Mouse (Mus musculus): Measurements from ENCODE around the gene Bcl2l10.

Bcl2l10 gene

DNA sequence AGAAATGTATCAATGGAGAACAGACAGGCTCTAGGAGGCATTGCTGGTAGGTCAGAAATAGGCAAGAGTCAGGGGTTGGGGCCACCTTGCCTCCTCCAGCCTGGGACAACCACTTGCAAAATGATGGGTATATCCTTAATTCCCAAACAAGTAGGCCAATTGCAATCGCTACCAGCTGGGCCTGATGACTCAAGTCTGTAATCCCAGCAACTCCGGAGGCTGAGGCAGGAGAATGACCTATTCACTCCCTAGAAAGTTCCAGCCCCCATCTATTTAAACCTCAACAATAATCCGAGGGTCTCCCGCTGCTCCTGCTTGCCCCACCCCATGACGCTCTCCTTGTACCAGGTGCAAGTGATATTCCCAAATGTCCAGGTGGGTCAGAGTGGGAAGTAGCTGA lies at the start of gene Bcl2l10:
TSS of gene Bcl2l10 (plus strand) at position 301 of the 400 bp plus-strand sequence.
- no peak for DNase-seq (ENCODE audit: low read depth in 1 of 2, low spot score in 2 of 2)

DNA sequence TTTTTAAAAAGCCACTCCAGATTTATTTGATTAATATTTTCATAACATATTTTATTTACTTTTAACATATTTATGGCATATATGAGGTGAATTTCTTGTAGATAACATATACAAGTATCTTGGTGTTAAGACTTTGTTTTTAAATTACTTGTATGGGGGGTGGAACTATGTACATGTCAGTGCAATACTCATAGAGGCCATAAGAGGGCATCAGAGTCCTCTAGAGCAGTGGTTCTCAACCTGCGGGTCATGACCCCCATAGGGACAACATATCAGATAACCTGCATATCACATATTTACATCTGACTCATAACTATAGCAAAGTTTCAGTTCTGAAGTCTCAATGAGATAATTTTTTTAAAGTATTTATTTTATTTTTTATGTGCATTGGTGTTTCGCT lies 48.2 kb upstream of the Bcl2l10 start:
- no peak for DNase-seq (ENCODE audit: low read depth in 1 of 2, low spot score in 2 of 2)

GRCm38 (mm10) chr9:75303033-75303432 lies 44.5 kb upstream of the Bcl2l10 start:
- no peak for DNase-seq (ENCODE audit: low read depth in 1 of 2, low spot score in 2 of 2)

GRCm38 (mm10) chr9:75303701-75304261 lies 43.8 kb upstream of the Bcl2l10 start:
- DNase-seq (ENCODE audit: low read depth in 1 of 2, low spot score in 2 of 2) = no peak

- DNase-seq (ENCODE audit: low read depth in 1 of 2, low spot score in 2 of 2) = no peak
Observed at GRCm38 (mm10) chr9:75304286-75304685, 43.3 kb upstream of the Bcl2l10 start.

- DNase-seq (ENCODE audit: low read depth in 1 of 2, low spot score in 2 of 2) = no peak
Observed at GRCm38 (mm10) chr9:75306126-75306898, 41.2 kb upstream of the Bcl2l10 start, which contains the start of gene Gnb5. Gnb5 (plus strand) TSS chr9:75306288.

- no peak for DNase-seq (ENCODE audit: low read depth in 1 of 2, low spot score in 2 of 2)
Observed at GRCm38 (mm10) chr9:75307015-75307414, 40.5 kb upstream of the Bcl2l10 start.

GRCm38 (mm10) chr9:75308621-75309020 lies 38.9 kb upstream of the Bcl2l10 start:
- DNase-seq (ENCODE audit: low read depth in 1 of 2, low spot score in 2 of 2) = no peak

GRCm38 (mm10) chr9:75312008-75312407 lies 35.5 kb upstream of the Bcl2l10 start:
- DNase-seq (ENCODE audit: low read depth in 1 of 2, low spot score in 2 of 2) = peak in 1 of 2 experiments; percentile 32

- DNase-seq (ENCODE audit: low read depth in 1 of 2, low spot score in 2 of 2) = no peak
Observed at GRCm38 (mm10) chr9:75313138-75313831, 34.3 kb upstream of the Bcl2l10 start.

DNA sequence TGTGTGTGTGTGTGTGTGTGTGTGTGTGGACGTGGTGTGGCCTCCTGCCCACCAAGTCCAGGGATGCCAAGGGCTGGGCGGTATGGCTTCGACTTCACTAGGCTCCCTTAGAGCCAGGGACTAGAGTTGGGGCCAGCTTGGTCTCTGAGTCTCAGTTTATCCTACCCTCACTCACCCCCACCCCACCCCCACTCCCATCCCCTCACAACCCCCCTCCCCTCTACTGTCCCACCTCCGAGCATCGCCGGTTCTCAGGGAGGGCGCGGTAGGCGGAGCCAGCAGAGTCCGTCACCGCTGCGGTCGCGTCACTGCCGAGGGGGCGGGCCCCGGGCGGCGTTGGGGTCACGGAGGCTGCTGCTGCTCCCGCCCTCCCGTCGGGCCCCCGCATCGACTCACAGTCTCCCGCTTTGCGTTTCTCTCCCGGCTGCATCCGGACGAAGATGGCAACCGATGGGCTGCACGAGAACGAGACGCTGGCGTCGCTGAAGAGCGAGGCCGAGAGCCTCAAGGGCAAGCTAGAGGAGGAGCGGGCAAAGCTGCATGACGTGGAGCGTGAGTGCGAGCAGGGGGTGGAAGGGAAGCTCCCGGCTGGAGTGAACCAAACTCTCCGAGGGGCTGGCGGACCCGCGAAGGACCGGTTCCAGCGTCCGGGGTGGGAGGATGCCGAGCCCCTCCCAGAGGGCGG lies 33.6 kb upstream of the Bcl2l10 start:
- peak in 1 of 2 experiments; percentile 46 for DNase-seq (ENCODE audit: low read depth in 1 of 2, low spot score in 2 of 2)

DNA sequence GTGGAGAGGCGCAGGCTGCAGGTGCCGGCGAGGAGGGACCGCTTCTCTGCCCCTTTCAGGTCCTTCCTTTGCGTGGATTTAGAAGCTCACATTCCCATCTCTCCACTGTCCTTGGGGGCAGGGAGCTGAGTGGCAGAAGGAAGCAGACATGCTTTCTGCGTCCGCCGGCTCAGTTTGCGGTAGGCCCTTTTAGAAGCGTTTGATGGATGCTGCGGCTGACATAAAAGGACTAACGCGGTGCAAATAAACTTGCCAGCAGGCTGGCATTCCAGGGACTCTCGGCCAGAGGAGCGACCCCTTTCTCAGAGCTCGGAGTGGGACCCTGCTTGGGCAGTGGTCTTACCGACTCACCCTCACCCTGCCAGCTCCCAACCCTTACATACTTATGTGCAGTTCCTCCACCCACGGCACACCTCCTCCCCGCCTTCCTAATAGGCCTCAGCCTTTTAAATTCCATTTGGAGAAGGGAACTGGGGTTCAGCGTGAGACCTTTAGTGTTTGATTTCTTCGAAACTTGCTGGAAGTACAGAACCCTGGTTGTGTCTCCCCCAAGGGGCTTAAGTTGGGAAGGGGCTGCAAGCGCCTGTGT lies 32.9 kb upstream of the Bcl2l10 start:
- no peak for DNase-seq (ENCODE audit: low read depth in 1 of 2, low spot score in 2 of 2)

DNA sequence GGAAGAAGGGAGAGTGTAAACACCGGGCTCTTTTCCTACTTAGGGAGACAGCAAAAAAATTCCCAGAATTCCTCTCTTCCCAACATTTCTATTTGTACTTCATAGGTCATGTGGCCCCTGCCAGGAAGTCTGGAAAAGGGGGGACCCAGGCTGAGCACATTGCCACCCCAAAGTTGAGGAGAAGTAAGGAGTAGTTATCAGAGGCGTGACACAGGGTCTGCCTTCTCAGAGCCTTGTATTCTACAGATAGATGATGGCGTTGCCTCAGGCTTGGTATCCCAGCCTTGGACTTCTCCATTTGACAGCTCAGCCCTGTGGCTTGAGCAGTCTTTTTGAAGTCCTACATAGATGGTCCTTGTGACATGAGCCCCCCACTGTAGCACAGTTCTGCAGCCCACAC lies 32.3 kb upstream of the Bcl2l10 start:
- DNase-seq (ENCODE audit: low read depth in 1 of 2, low spot score in 2 of 2) = no peak

DNA sequence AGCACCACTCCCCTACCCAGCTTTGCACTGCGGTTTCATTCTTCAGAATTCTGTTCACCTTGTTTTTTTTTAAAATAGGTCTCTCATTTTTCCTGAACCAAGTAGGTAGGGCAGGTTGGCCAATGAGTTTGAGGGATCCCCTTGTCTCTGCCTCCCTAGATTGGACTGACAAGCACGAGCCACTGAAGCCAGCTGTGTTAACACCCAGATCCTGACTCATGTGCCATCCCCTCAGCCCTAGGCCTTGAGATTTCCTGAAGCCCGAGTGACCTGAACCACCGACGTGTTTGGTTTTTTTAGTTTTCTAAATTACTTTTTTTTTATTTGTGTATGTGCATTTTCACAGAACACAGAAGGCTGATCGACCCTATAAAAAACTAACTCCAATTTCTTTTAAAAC lies 30.8 kb upstream of the Bcl2l10 start:
- DNase-seq (ENCODE audit: low read depth in 1 of 2, low spot score in 2 of 2) = no peak

DNA sequence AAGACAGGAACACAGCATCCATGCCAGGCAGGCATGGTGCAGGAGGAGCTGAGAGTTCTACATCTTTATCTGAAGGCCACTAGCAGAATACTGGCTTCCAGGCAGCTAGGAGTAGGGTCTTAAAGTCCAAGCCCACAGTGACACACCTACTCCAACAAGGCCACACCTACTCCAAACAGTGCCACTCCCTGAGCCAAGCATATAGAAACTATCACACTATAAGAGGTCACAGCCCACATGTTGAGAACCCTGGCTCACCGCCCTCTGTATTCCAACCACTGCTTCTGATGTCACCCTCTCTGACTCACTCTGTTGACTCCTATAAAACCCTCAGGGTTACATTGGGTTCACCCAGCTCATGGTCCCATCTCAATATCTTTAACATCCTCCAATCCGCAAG lies 29.4 kb upstream of the Bcl2l10 start:
- DNase-seq (ENCODE audit: low read depth in 1 of 2, low spot score in 2 of 2) = no peak

- no peak for DNase-seq (ENCODE audit: low read depth in 1 of 2, low spot score in 2 of 2)
Observed at GRCm38 (mm10) chr9:75319365-75319764, 28.2 kb upstream of the Bcl2l10 start.

- no peak for DNase-seq (ENCODE audit: low read depth in 1 of 2, low spot score in 2 of 2)
Observed at GRCm38 (mm10) chr9:75322099-75322885, 25.3 kb upstream of the Bcl2l10 start.

DNA sequence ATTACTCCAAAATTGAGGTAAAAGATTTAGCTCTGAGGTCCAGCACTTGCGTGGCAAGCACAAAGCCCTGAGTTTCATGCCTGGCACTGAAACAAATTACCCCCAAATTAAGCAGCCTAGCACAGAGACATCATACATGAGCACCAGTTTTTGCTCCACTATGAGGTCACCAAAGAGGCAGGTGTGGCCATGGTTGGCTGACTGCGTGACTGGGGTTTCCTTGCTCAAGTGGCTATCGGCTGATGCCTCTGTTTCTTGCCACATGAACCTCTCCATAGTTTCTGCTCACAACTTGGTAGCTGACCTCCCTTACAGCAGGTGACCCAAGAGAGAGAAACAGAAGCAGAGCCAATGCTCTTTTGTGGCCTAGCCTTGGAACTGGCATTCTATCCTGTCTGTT lies 19.5 kb upstream of the Bcl2l10 start:
- no peak for DNase-seq (ENCODE audit: low read depth in 1 of 2, low spot score in 2 of 2)

- no peak for DNase-seq (ENCODE audit: low read depth in 1 of 2, low spot score in 2 of 2)
Observed at GRCm38 (mm10) chr9:75330821-75331220, 16.7 kb upstream of the Bcl2l10 start.

DNA sequence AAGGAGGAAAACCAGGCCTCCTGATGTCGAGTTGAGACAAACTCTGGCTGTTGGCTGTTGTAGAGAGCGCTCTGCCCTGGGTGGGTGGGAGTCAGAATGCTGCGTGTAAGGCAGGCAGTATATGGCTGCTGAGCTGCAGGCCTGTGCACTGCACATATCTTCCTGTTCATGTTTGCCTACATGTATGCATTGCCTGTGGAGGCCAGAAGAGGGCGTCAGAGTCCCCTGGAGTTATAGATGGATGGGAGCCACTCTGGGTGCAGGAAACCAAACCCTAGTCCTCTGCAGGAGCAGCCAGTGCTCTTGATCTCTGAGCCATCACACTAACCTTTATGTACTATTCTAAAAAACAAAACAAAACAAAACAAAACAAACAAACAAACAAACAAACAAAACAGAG lies 13.1 kb upstream of the Bcl2l10 start:
- no peak for DNase-seq (ENCODE audit: low read depth in 1 of 2, low spot score in 2 of 2)
